Mouse (Mus musculus): ENCODE results near the gene Aebp1.

DNA sequence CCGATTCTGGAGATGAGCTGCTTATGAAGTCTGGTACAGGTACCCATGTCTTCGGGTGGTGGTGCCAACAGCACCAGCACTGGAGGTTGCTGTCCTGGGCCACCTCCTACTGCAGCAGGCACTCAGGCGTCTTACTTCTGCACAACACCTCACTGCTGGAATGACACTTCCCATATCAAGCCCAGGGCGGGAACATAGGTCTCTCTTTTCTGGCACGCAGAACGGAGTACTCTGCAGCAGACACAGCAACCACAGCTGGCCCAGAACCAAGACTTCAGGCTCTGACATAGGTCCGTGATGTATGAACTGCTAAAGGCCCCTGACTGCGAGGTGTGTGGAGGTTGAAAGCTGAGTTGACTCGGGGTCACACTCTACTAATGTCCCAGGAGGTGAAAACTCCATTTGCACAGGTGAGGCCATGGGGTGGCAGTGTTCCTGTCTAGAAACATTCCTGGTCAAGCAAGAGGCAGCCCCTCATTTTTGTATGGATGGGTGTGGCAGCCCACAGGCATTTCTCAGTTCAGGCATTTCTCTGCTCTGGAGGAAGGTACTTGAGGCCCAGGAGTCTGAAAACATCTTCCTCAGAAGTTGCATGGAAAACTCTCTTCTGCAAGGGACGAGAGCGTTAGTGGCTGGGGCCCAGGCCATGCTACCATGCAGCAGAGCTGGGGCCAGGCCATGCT is 33.1 kb upstream of the Aebp1 start:
- TF ChIP-seq CTCF (IDR thresholded peaks at IDR 0.05; ENCODE audit: borderline replicate concordance, control insufficient read depth, extremely low read depth, insufficient read depth, low read length, poor library complexity) (no peak), POLR2A (IDR thresholded peaks at IDR 0.05; ENCODE audit: control insufficient read depth, extremely low read depth, insufficient read depth, low read length, poor library complexity) (no peak)
